Comparison of ENCODE assay signal across 8 mouse cellular contexts in the genomic region with DNA sequence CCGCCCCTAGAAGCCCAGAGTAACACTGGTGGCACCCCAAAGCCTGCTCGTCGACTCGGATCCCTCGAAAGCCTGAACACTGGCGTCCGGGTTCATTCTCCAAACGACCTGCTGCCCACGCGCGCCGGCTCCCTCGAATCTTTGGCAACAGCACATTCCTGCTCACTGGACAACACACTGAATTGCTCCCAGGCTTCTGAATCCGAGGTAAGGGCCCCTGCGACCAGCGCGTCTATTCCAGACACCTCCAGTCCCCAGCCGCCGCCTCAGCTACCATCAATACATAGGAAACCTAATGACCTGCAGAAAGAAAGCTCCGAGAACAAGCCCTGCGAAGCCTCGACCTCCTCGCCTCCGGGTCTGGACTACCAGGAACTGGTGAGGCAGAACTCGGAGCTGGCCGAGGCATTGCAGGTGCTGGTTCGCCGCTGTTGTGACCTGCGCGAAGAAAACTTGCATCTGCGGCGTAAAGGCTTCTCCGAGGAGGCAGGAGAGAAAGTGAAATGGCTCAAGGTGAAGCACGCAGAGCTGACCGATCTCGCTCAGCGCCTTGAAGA. TPM values are rescaled to one million over a fixed set of nuclear protein-coding genes. Genes with fewer than 3 reads are reported as not detected.
DNase-seq lines count a peak whose midpoint lies in the region; ATAC-seq lines count a peak whose summit lies in the region.

No protein-coding gene starts in this region.

- DNase-seq in cerebellum, adult 18-20 months = no peak
- DNase-seq in retina, postnatal 7 days (ENCODE audit: low read depth, low spot score) = peak; percentile 23
- no peak for DNase-seq in retina, embryonic 14.5 days (ENCODE audit: low spot score)
- peak; percentile 36 for DNase-seq in liver
- DNase-seq in left cerebral cortex, postnatal 4 days = no peak

- peak overlapping the region; percentile 66 for H3K9ac ChIP-seq in forebrain, embryonic 15.5 days (replicated peaks)
- H3K9ac ChIP-seq in neural tube, embryonic 13.5 days = peak overlapping the region; percentile 70

- peak overlapping the region; percentile 92 for H3K4me2 ChIP-seq in forebrain, embryonic 15.5 days (replicated peaks)
- peak overlapping the region; percentile 86 for H3K4me2 ChIP-seq in neural tube, embryonic 13.5 days

- H3K36me3 ChIP-seq in forebrain, embryonic 15.5 days = no peaks in the 10 kb centered on the region
- no peaks in the 10 kb centered on the region for H3K36me3 ChIP-seq in neural tube, embryonic 13.5 days

- ATAC-seq in cerebellum, adult (ENCODE audit: insufficient number of reproducible peaks, low FRiP score, low TSS enrichment) = peak; percentile 11; the same call in 1 of the 2 replicates
- ATAC-seq in forebrain, embryonic 15.5 days (replicated peaks) = peak; percentile 3
- ATAC-seq in neural tube, embryonic 13.5 days (ENCODE audit: low read depth) = peak; percentile 12

- H3K9me3 ChIP-seq in forebrain, embryonic 15.5 days = no peaks in the 10 kb centered on the region
- H3K9me3 ChIP-seq in neural tube, embryonic 13.5 days = no peaks in the 10 kb centered on the region

- WGBS in forebrain, embryonic 15.5 days = 1% methylated on average over 37 of the region's 37 CpGs
- WGBS in neural tube, embryonic 13.5 days = 1% methylated on average over 37 of the region's 37 CpGs

- intact Hi-C loops in left cerebral cortex, postnatal 4 days (cut with DNase I) = loop anchor here (5.0 kb wide), 1 partner anchor 63 kb away; no protein-coding TSS in a partner anchor

- H3K27me3 ChIP-seq in forebrain, embryonic 15.5 days = no peaks in the 10 kb centered on the region
- H3K27me3 ChIP-seq in neural tube, embryonic 13.5 days = peaks cover 19% of the 10 kb centered on the region

- H3K4me1 ChIP-seq in forebrain, embryonic 15.5 days = peaks cover 22% of the 10 kb centered on the region
- H3K4me1 ChIP-seq in neural tube, embryonic 13.5 days (replicated peaks) = peaks cover 25% of the 10 kb centered on the region

- peak overlapping the region; percentile 59 for H3K4me3 ChIP-seq in forebrain, embryonic 15.5 days
- peak overlapping the region; percentile 47 for H3K4me3 ChIP-seq in neural tube, embryonic 13.5 days

- H3K27ac ChIP-seq in forebrain, embryonic 15.5 days (replicated peaks) = peak overlapping the region; percentile 91
- H3K27ac ChIP-seq in neural tube, embryonic 13.5 days (replicated peaks) = peak overlapping the region; percentile 88

RNA-seq across cellular contexts. Expression of gene Rimbp3, which starts 1.1 kb away (rescaled TPM):
- polyA plus RNA-seq in forebrain, embryonic 15.5 days (2015; fragmentation: Nextera tagmentation; extraction: Ambion mirVana) = 1.7 TPM in 2 replicates
- polyA plus RNA-seq in neural tube, embryonic 13.5 days (2015; fragmentation: Nextera tagmentation; extraction: Ambion mirVana) = 1.5 TPM in 2 replicates
- 1 to 10 TPM; 2.8 to 3.2 TPM for total RNA-seq in left cerebral cortex, postnatal 4 days (2021)

RNA-seq across cellular contexts. Expression of gene Ube2l3, which starts 7.0 kb away (rescaled TPM):
- polyA plus RNA-seq in forebrain, embryonic 15.5 days (2015; fragmentation: Nextera tagmentation; extraction: Ambion mirVana) = 307 and 318 TPM in 2 replicates
- 326 and 357 TPM in 2 replicates for polyA plus RNA-seq in neural tube, embryonic 13.5 days (2015; fragmentation: Nextera tagmentation; extraction: Ambion mirVana)
- total RNA-seq in left cerebral cortex, postnatal 4 days (2021) = 100 to 1,000 TPM; 161 to 164 TPM

RNA-seq across cellular contexts. Expression of gene Hic2, which starts 23.9 kb away (rescaled TPM):
- 8.6 and 8.8 TPM in 2 replicates for polyA plus RNA-seq in forebrain, embryonic 15.5 days (2015; fragmentation: Nextera tagmentation; extraction: Ambion mirVana)
- polyA plus RNA-seq in neural tube, embryonic 13.5 days (2015; fragmentation: Nextera tagmentation; extraction: Ambion mirVana) = 7.8 and 8.2 TPM in 2 replicates
- 10 to 100 TPM; 11.5 to 13.1 TPM for total RNA-seq in left cerebral cortex, postnatal 4 days (2021)

Comparison
In these comparisons a context has a peak if more than half of its experiments do, and no peak if none do; other contexts are left out.
1. DNase-seq: peak in retina, postnatal 7 days (single experiment) and liver (single experiment); none in cerebellum, adult 18-20 months (0 of 2), retina, embryonic 14.5 days (single experiment) and left cerebral cortex, postnatal 4 days (single experiment).
2. Peak in every context shown above with its lines, with median percentiles within 50 percentile points of each other: ATAC-seq.